Mouse (Mus musculus) kidney, postnatal 0 days (tissue): Measurements from ENCODE around the gene Psme1. TPM values are rescaled to one million over a fixed set of nuclear protein-coding genes. Genes with fewer than 3 reads are reported as not detected.

Experiments
- ATAC-seq: fragments of 200-750 bp; cut with Nextera tagmentation; replicated peaks from 2 replicates; pipeline ENCODE4 v1.8.0; 2017; ENCODE audit warnings: low read depth, moderate number of reproducible peaks, moderate TSS enrichment, moderate library complexity; ENCODE audit not compliant: low FRiP score
- DNase-seq: peaks from one replicate; pipeline ENCODE4 v3.0.0-alpha.2; 2016; ENCODE audit warnings: low spot score
- H3K27ac ChIP-seq: fragments of 300-500 bp; sonication (generic); 2 replicates; pipeline ENCODE4 v1.5.1; 2014; ENCODE audit warnings: mild to moderate bottlenecking
- H3K27me3 ChIP-seq: fragments of 300-500 bp; sonication (generic); 2 replicates; pipeline ENCODE4 v1.6.1; 2014; ENCODE audit warnings: low read length, mixed read lengths; ENCODE audit not compliant: insufficient read depth
- H3K36me3 ChIP-seq: fragments of 300-500 bp; sonication (generic); 2 replicates; pipeline ENCODE4 v1.6.1; 2014; ENCODE audit warnings: low read length, mixed read lengths; ENCODE audit not compliant: insufficient read depth
- H3K4me1 ChIP-seq: fragments of 300-500 bp; sonication (generic); replicated peaks from 2 replicates; pipeline ENCODE4 v1.6.1; 2014; ENCODE audit warnings: antibody characterized with exemption, low read length, mixed read lengths; ENCODE audit not compliant: insufficient read depth
- H3K4me2 ChIP-seq: fragments of 300-500 bp; sonication (generic); 2 replicates; pipeline ENCODE4 v1.6.1; 2014; ENCODE audit warnings: mild to moderate bottlenecking, low read length, moderate library complexity, mixed read lengths
- H3K4me3 ChIP-seq: fragments of 300-500 bp; sonication (generic); replicated peaks from 2 replicates; pipeline ENCODE4 v1.5.1; 2014; ENCODE audit warnings: low read depth, low read length
- H3K9ac ChIP-seq: fragments of 300-500 bp; sonication (generic); 2 replicates; pipeline ENCODE4 v1.6.1; 2014; ENCODE audit warnings: low read depth, low read length
- H3K9me3 ChIP-seq: fragments of 300-500 bp; sonication (generic); replicated peaks from 2 replicates; pipeline ENCODE4 v1.6.1; 2016; ENCODE audit warnings: low read length, inconsistent platforms, mixed read lengths
- CTCF ChIP-seq: IDR thresholded peaks from 2 replicates; pipeline ENCODE4 v1.5.1; 2016; ENCODE audit warnings: antibody characterized with exemption, low read depth, mild to moderate bottlenecking, moderate library complexity
- WGBS: fragments of 180-500 bp; shearing (Covaris S2); extraction: QIAGEN DNeasy Blood & Tissue Kit; methylation state at CpG from one replicate; pipeline ENCODE4 v1.1.7; 2014; 5-methylcytosine and 5-hydroxymethylcytosine counted together
- polyA plus RNA-seq: library from polyadenylated mRNA; unstranded; fragments of >200 nt; fragmentation: Nextera tagmentation; extraction: Ambion mirVana; gene quantifications from 2 replicates; pipeline ENCODE4 v1.2.1, GENCODE M21; 2015

The Psme1 gene
- polyA plus RNA-seq, 1 experiment from 2014 or later, result 179 TPM

- WGBS, result 6% methylated on average over 43 of the region's 43 CpGs
- no peak within 1 kb of the TSS for H3K27ac ChIP-seq
- TF ChIP-seq CTCF, result no peak
- peak within 1 kb of the TSS; percentile 61 for H3K9ac ChIP-seq
- no peaks in the 10 kb centered on the region for H3K9me3 ChIP-seq
- peak; percentile 60 for DNase-seq
- ATAC-seq, result peak; percentile 68; the same call in 1 of the 2 replicates
- H3K4me3 ChIP-seq, result peak within 1 kb of the TSS; percentile 47
- peak within 1 kb of the TSS; percentile 91 for H3K4me2 ChIP-seq
- H3K36me3 ChIP-seq, result peaks cover 17% of the 10 kb centered on the region
- H3K4me1 ChIP-seq, result no peaks in the 10 kb centered on the region
- no peaks in the 10 kb centered on the region for H3K27me3 ChIP-seq
These were observed 7.0 kb downstream of the Psme1 start, which contains the start of gene Emc9 for GRCm38 (mm10) chr14:55584702-55585565. Gene Emc9, minus strand, starts transcription at chr14:55585302.

GRCm38 (mm10) chr14:55585566-55585960 lies 7.6 kb downstream of the Psme1 start:
- H3K4me1 ChIP-seq, result no peaks in the 10 kb centered on the region
- DNase-seq (no peak), ATAC-seq (no peak)
- no peak overlapping the region for H3K27ac ChIP-seq
- H3K36me3 ChIP-seq, result peaks cover 10% of the 10 kb centered on the region; the same call in 1 of the 2 replicates
- no peak for TF ChIP-seq CTCF
- no peaks in the 10 kb centered on the region for H3K27me3 ChIP-seq
- WGBS, result 64% methylated on average over 6 of the region's 6 CpGs
- no peak overlapping the region for H3K9ac ChIP-seq
- no peak overlapping the region for H3K4me3 ChIP-seq
- H3K4me2 ChIP-seq, result peak overlapping the region; percentile 91; the same call in 1 of the 2 replicates
- H3K9me3 ChIP-seq, result no peaks in the 10 kb centered on the region

- WGBS, result 90% methylated on average over 2 of the region's 2 CpGs
- ATAC-seq (no peak), DNase-seq (no peak)
- H3K27ac ChIP-seq, result no peak overlapping the region
- no peak overlapping the region for H3K4me3 ChIP-seq
- no peak overlapping the region for H3K9ac ChIP-seq
- no peaks in the 10 kb centered on the region for H3K4me1 ChIP-seq
- no peak overlapping the region for H3K4me2 ChIP-seq
- no peaks in the 10 kb centered on the region for H3K9me3 ChIP-seq
- H3K27me3 ChIP-seq, result no peaks in the 10 kb centered on the region
- TF ChIP-seq CTCF, result no peak
- H3K36me3 ChIP-seq, result peaks cover 7% of the 10 kb centered on the region; the same call in 1 of the 2 replicates
These were observed 8.2 kb downstream of the Psme1 start for GRCm38 (mm10) chr14:55586149-55586548.

- Histone ChIP-seq H3K27me3 (no peaks in the 10 kb centered on the region), H3K9ac (no peak overlapping the region), H3K4me1 (peaks cover 15% of the 10 kb centered on the region; the same call in 1 of the 2 replicates), H3K36me3 (peaks cover 8% of the 10 kb centered on the region), H3K9me3 (no peaks in the 10 kb centered on the region), H3K27ac (no peak overlapping the region), H3K4me2 (no peak overlapping the region), H3K4me3 (no peak overlapping the region)
- ATAC-seq (no peak), DNase-seq (no peak)
- no peak for TF ChIP-seq CTCF
- 94% methylated on average over 5 of the region's 5 CpGs for WGBS
These were observed 11.3 kb downstream of the Psme1 start for GRCm38 (mm10) chr14:55589271-55589670.

- ATAC-seq, result no peak
- Histone ChIP-seq H3K9ac (peak overlapping the region; percentile 92), H3K4me3 (peak overlapping the region; percentile 94), H3K27me3 (no peaks in the 10 kb centered on the region), H3K9me3 (no peaks in the 10 kb centered on the region), H3K27ac (peak overlapping the region; percentile 99), H3K4me1 (peaks cover 15% of the 10 kb centered on the region; the same call in 1 of the 2 replicates), H3K4me2 (peak overlapping the region; percentile 96), H3K36me3 (peaks cover 14% of the 10 kb centered on the region)
- WGBS, result 77% methylated on average over 11 of the region's 11 CpGs
- DNase-seq, result no peak
- TF ChIP-seq CTCF, result no peak
These were observed 12.0 kb downstream of the Psme1 start for GRCm38 (mm10) chr14:55589771-55590448.

- ATAC-seq, result peak; percentile 94
- Histone ChIP-seq H3K27me3 (no peaks in the 10 kb centered on the region), H3K36me3 (peaks cover 22% of the 10 kb centered on the region), H3K27ac (peak within 1 kb of the TSS; percentile 99), H3K4me1 (peaks cover 15% of the 10 kb centered on the region; the same call in 1 of the 2 replicates), H3K9ac (peak within 1 kb of the TSS; percentile 92), H3K4me3 (peak within 1 kb of the TSS; percentile 94), H3K9me3 (no peaks in the 10 kb centered on the region), H3K4me2 (peak within 1 kb of the TSS; percentile 96)
- 0 out of 2 replicates have a peak, but pooled peaks have one; percentile 26 for TF ChIP-seq CTCF
- WGBS, result under 1% methylated on average over 22 of the region's 22 CpGs
- DNase-seq, result peak; percentile 100
These were observed 12.9 kb downstream of the Psme1 start, which contains the start of gene Psme2 for GRCm38 (mm10) chr14:55590748-55591330. Gene Psme2, minus strand, starts transcription at chr14:55591113.
